Mouse (Mus musculus) MEL-GATA-1-ER (cell line): ENCODE measurements around the gene Cyb5rl.

Source experiments
- DNase-seq: peaks from one replicate; pipeline ENCODE4 v3.0.0-alpha.2; 2012; ENCODE audit warnings: low read depth; ENCODE audit errors: extremely low read depth

Cyb5rl gene

GRCm38 (mm10) chr4:107061560-107061959, 5.2 kb upstream of the Cyb5rl start:
- peak; percentile 51 for DNase-seq

- DNase-seq, result no peak
These were observed 3.6 kb upstream of the Cyb5rl start for GRCm38 (mm10) chr4:107063214-107063613.

DNA sequence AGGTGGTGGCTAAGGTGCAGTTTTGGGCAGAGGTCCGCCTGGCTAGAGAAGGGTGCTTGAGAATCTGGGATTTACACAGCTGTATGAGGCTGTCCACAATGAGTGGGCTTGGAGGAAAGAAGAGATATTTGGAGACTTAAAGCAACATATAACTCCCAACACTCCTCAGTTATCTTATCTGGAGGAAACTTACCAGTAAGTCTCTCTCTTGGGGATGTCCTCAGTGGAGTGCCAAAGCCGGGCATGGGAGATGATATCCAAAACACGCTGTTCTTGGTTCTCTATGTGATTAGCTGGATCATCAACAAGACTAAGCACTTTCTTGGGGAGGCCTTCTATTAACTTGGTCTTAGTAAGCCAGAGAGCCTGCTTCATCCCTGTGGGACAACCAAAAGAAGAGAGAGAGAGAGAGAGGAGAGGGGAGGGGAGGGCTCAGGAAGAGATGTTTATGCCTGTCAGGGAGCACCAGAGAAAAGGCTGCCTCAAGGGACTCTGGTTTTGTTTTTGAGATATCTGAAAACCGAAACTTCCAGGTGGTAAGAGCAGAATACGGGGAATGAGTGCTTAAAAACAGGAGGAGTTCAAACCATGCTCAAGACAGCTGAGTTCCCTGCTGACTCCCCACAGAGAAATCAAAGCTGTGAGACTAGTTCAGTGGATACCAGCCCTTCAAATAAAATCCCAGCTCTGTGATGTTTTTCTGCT, 2.2 kb upstream of the Cyb5rl start:
- no peak for DNase-seq

- no peak for DNase-seq
These were observed 508 bp downstream of the Cyb5rl start for GRCm38 (mm10) chr4:107067151-107067840.

DNA sequence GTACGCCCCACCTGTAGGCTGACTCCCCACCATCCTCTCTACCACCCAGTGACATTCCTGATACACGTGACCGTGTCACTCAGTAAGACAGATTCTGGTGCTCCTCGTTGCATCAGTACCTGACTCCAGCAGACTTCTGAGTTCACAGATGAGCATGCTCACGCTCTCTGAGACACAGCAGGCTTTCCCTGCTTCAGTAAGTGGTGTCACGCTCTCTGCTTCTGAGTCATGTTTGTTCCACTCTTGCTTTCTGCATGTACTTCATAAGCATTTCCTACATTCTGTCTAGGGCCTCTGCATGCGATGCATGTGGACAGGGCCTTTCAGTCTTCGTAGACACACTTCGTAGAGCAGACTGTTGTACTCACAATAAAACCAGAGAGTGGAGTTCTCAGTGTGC, 5.6 kb downstream of the Cyb5rl start:
- DNase-seq, result no peak

GRCm38 (mm10) chr4:107075456-107075855, 8.7 kb downstream of the Cyb5rl start:
- no peak for DNase-seq

GRCm38 (mm10) chr4:107078894-107079293, 12.1 kb downstream of the Cyb5rl start:
- no peak for DNase-seq

- DNase-seq, result no peak
These were observed 12.9 kb downstream of the Cyb5rl start for GRCm38 (mm10) chr4:107079716-107080115.

- DNase-seq, result no peak
These were observed 15.4 kb downstream of the Cyb5rl start for GRCm38 (mm10) chr4:107082185-107082584.

GRCm38 (mm10) chr4:107083126-107083525, 16.3 kb downstream of the Cyb5rl start:
- DNase-seq, result no peak

DNA sequence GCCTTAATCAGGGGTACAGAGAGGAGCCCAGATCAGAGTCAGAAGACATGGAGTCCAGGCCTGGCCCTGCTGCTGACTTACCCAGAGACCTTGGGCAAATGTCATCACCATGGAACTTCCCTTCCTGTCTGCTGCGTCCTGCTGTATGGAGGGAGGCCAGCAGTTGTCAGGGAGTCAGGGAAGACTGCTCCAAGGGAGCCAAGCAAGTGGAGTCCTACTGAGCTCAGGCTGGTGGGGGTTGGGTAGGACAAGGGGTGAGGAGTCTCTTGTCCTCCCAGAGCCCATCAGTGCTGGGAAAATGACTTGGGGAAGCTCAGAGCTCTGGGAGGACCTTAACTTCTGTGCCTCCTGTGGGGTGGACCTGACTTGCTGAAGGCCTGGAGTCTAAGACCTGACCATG, 17.6 kb downstream of the Cyb5rl start:
- DNase-seq, result no peak

DNA sequence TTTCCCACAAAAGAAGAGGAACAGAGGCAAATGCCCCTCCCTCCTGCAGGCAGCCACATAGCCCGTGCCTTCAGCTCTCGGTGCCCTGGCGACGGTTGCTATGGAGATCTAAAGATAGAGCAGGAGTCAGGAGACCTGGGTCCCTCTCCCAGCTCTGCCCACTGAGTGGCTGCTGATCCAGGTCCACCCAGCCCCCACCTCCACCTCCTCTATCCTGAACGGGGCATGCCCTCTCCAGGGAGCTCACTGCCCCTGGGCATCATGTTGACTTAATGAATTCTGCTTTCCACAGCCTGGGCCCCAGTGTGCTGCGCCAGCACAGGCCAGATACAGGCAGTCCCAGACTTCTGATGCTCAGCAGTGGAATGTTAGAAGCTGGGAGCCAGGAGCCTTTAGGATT, 18.1 kb downstream of the Cyb5rl start:
- DNase-seq, result no peak

- no peak for DNase-seq
These were observed 24.9 kb downstream of the Cyb5rl start for GRCm38 (mm10) chr4:107091696-107092095.

- no peak for DNase-seq
These were observed 27.8 kb downstream of the Cyb5rl start for GRCm38 (mm10) chr4:107094484-107095187.

- DNase-seq, result peak; percentile 65
These were observed 29.3 kb downstream of the Cyb5rl start for GRCm38 (mm10) chr4:107096043-107096442.

- DNase-seq, result no peak
These were observed 30.1 kb downstream of the Cyb5rl start, which contains the start of gene Cdcp2 for GRCm38 (mm10) chr4:107096841-107097373. Cdcp2 (plus strand) TSS chr4:107096891.

- no peak for DNase-seq
These were observed 31.1 kb downstream of the Cyb5rl start for GRCm38 (mm10) chr4:107097871-107098270.

GRCm38 (mm10) chr4:107098375-107098774, 31.6 kb downstream of the Cyb5rl start:
- DNase-seq, result no peak

DNA sequence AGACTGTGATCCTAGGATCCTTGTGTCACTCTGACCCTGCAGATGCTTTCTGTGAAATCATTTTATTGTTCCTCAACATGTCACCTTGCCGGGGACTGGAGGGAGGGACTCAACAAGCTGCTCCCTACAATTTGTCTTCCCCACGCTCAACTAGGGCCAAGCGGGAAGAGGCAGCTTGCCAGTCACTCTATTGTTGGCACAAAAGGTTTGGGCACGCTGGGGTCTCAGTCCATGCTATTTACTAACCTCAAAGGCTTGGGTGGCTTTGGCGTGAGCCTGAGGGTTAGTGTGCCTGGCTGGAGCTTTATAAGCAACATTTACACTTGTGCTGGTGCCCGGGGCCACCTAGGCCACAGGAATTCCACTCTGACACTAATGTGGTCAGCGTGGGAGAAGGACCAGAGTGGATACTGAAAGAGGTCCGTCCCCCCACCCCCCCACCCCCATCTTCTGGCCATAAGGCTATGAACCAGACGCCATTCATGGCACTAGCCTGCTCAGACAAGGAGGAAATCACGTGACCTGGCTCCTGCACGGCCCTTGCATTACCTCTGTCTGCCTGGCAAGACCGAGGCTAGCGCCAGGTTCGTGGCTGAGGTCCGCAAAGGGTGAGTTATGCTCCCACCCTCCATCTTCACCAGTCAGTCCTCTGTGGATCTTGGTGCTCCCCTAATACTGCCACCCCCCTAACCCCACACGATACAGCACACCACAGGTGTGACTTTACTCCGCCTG, 32.2 kb downstream of the Cyb5rl start:
- DNase-seq, result no peak

- DNase-seq, result no peak
These were observed 35.4 kb downstream of the Cyb5rl start for GRCm38 (mm10) chr4:107102220-107102619.

GRCm38 (mm10) chr4:107106777-107107176, 40.0 kb downstream of the Cyb5rl start:
- DNase-seq, result no peak
